Mouse (Mus musculus) megakaryocyte, embryonic 14.5 days (primary cell): Measurements from ENCODE around the gene Piga.

Source experiments
- FLI1 ChIP-seq: IDR thresholded peaks from 2 replicates; pipeline ENCODE4 v1.6.1; 2012; ENCODE audit warnings: low read length, inconsistent platforms, mixed read lengths
- GATA1 ChIP-seq: IDR thresholded peaks from 3 replicates; pipeline ENCODE4 v1.6.1; 2012; ENCODE audit warnings: mixed read lengths, low read length, inconsistent platforms, borderline replicate concordance

DNA sequence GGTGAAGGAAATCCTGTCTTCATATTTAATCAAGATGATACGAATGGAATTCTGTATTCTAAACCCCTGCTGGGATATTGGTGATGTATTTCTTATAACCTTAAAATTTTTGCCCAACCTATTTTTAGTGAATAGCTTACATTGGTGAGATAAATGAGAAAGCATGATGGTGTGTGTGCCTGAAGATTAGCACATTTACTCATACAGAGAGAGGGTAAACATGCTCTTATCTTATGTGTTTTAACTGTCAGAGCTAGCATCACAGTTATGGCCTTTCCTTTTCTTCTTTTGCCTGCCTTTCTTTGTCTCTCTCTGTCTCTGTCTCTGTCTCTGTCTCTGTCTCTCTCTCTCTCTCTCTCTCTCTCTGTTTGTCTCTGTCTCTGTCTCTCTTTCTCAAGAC is 5.2 kb downstream of the Piga start:
- no peak for TF ChIP-seq FLI1
- TF ChIP-seq GATA1 = no peak
